Mouse (Mus musculus) CH12.LX (cell line): ENCODE data around the gene Plod3. TPM values are rescaled to one million over a fixed set of nuclear protein-coding genes. Genes with fewer than 3 reads are reported as not detected.

Experiments used
- DNase-seq: peaks from one replicate; pipeline ENCODE4 v3.0.0-alpha.2; 2013; ENCODE audit errors: extremely low read depth
- H3K27ac ChIP-seq: 2 replicates; pipeline ENCODE4 v1.5.1; 2012; ENCODE audit warnings: low read depth, mild to moderate bottlenecking, control low read depth, moderate library complexity; ENCODE audit not compliant: insufficient read depth
- H3K27me3 ChIP-seq: replicated peaks from 2 replicates; pipeline ENCODE3; 2012; ENCODE audit warnings: inconsistent platforms
- H3K36me3 ChIP-seq, 2 experiments: replicated peaks in 1 of 2; 2 replicates each; pipeline versions ENCODE3 to v1.6.1; 2012; ENCODE audit warnings: inconsistent platforms in 1 of 2, low read length in 1 of 2, mild to moderate bottlenecking in 1 of 2, mixed read lengths in 1 of 2, moderate library complexity in 1 of 2; ENCODE audit not compliant: control insufficient read depth in 1 of 2, insufficient read depth in 1 of 2
- H3K4me1 ChIP-seq, 2 experiments: 2 replicates each; pipeline ENCODE4 v1.6.1; 2012; ENCODE audit warnings: inconsistent platforms in 1 of 2, moderate library complexity in 1 of 2; ENCODE audit not compliant: insufficient read depth in 2 of 2, control insufficient read depth in 1 of 2
- H3K4me2 ChIP-seq: 2 replicates; pipeline ENCODE4 v1.6.1; 2012; ENCODE audit warnings: low read depth, mild to moderate bottlenecking, control low read depth; ENCODE audit not compliant: poor library complexity, insufficient read depth, severe bottlenecking
- H3K4me3 ChIP-seq, 3 experiments: fragments of 150-350 bp in 1 of 3; sonication (generic) in 1 of 3; replicated peaks in 1 of 3; 2 replicates each; pipeline versions ENCODE3 to v1.5.1; 2011 to 2012; ENCODE audit warnings: low read depth in 2 of 3, low read length in 2 of 3, mild to moderate bottlenecking in 2 of 3, moderate library complexity in 2 of 3, control low read depth in 1 of 3, improper control_type of control experiment in 1 of 3, inconsistent platforms in 1 of 3, mixed read lengths in 1 of 3; ENCODE audit not compliant: poor library complexity in 1 of 3
- H3K79me2 ChIP-seq: replicated peaks from 2 replicates; pipeline ENCODE4 v1.6.1; 2012; ENCODE audit warnings: mild to moderate bottlenecking, moderate library complexity; ENCODE audit not compliant: control insufficient read depth, poor library complexity, insufficient read depth, severe bottlenecking; ENCODE audit errors: extremely low read depth
- H3K9ac ChIP-seq: 2 replicates; pipeline ENCODE4 v1.6.1; 2012; ENCODE audit warnings: low read depth, mild to moderate bottlenecking, control low read depth, moderate library complexity; ENCODE audit not compliant: insufficient read depth
- H3K9me3 ChIP-seq: replicated peaks from 2 replicates; pipeline ENCODE3; 2012; ENCODE audit warnings: low read length, inconsistent platforms, mixed read lengths
- CHD1 ChIP-seq: IDR thresholded peaks from 2 replicates; pipeline ENCODE4 v1.6.1; 2012; ENCODE audit warnings: low read depth, low read length, improper control_type of control experiment, inconsistent platforms
- CHD2 ChIP-seq: IDR thresholded peaks from 2 replicates; pipeline ENCODE4 v1.6.1; 2011; ENCODE audit warnings: low read length, improper control_type of control experiment
- ETS1 ChIP-seq: conservative IDR thresholded peaks from 2 replicates; pipeline ENCODE4 v1.6.1; 2012; ENCODE audit warnings: low read depth, mild to moderate bottlenecking, inconsistent platforms, low read length, improper control_type of control experiment, moderate library complexity
- GABPA ChIP-seq: IDR thresholded peaks from 2 replicates; pipeline ENCODE4 v1.6.1; 2012; ENCODE audit warnings: low read depth, low read length, improper control_type of control experiment, inconsistent platforms; ENCODE audit not compliant: insufficient replicate concordance
- HCFC1 ChIP-seq: IDR thresholded peaks from 2 replicates; pipeline ENCODE4 v1.6.1; 2012; ENCODE audit warnings: low read depth, mild to moderate bottlenecking, inconsistent platforms, low read length, improper control_type of control experiment
- IRF4 ChIP-seq: IDR thresholded peaks from 2 replicates; pipeline ENCODE4 v1.6.1; 2014; ENCODE audit warnings: low read depth, mild to moderate bottlenecking, inconsistent platforms, low read length, improper control_type of control experiment
- JUND ChIP-seq: conservative IDR thresholded peaks from 2 replicates; pipeline ENCODE4 v1.6.1; 2011; ENCODE audit warnings: low read depth, low read length, improper control_type of control experiment
- MAX ChIP-seq: IDR thresholded peaks from 2 replicates; pipeline ENCODE4 v1.6.1; 2011; ENCODE audit warnings: low read length, improper control_type of control experiment
- MEF2A ChIP-seq: IDR thresholded peaks from 2 replicates; pipeline ENCODE4 v1.6.1; 2014; ENCODE audit warnings: low read depth, mild to moderate bottlenecking, inconsistent platforms, low read length, improper control_type of control experiment, borderline replicate concordance
- MXI1 ChIP-seq: IDR thresholded peaks from 2 replicates; pipeline ENCODE4 v1.6.1; 2011; ENCODE audit warnings: mild to moderate bottlenecking, low read depth, low read length, improper control_type of control experiment
- MYC ChIP-seq: IDR thresholded peaks from 2 replicates; pipeline ENCODE4 v1.6.1; 2011; ENCODE audit warnings: low read depth, mild to moderate bottlenecking, improper control_type of control experiment, low read length
- NRF1 ChIP-seq: IDR thresholded peaks from 2 replicates; pipeline ENCODE4 v1.6.1; 2014; ENCODE audit warnings: low read depth, mild to moderate bottlenecking, inconsistent platforms, low read length, improper control_type of control experiment, moderate library complexity
- PAX5 ChIP-seq: IDR thresholded peaks from 2 replicates; pipeline ENCODE4 v1.6.1; 2012; ENCODE audit warnings: low read length, inconsistent platforms, mixed read lengths
- RAD21 ChIP-seq: IDR thresholded peaks from 2 replicates; pipeline ENCODE4 v1.6.1; 2011; ENCODE audit warnings: low read depth, mild to moderate bottlenecking, low read length, improper control_type of control experiment, moderate library complexity
- RCOR1 ChIP-seq: conservative IDR thresholded peaks from 2 replicates; pipeline ENCODE4 v1.6.1; 2012; ENCODE audit warnings: low read depth, mild to moderate bottlenecking, inconsistent platforms, low read length, improper control_type of control experiment
- SIN3A ChIP-seq: IDR thresholded peaks from 2 replicates; pipeline ENCODE4 v1.6.1; 2012; ENCODE audit warnings: low read length, improper control_type of control experiment, inconsistent platforms
- SMC3 ChIP-seq: IDR thresholded peaks from 2 replicates; pipeline ENCODE4 v1.6.1; 2011; ENCODE audit warnings: low read depth, low read length, improper control_type of control experiment
- TCF12 ChIP-seq: IDR thresholded peaks from 2 replicates; pipeline ENCODE4 v1.6.1; 2014; ENCODE audit warnings: low read depth, mild to moderate bottlenecking, inconsistent platforms, low read length, improper control_type of control experiment
- UBTF ChIP-seq: IDR thresholded peaks from 2 replicates; pipeline ENCODE4 v1.6.1; 2012; ENCODE audit warnings: low read depth, mild to moderate bottlenecking, inconsistent platforms, low read length, improper control_type of control experiment, moderate library complexity
- USF2 ChIP-seq: conservative IDR thresholded peaks from 2 replicates; pipeline ENCODE4 v1.6.1; 2011; ENCODE audit warnings: low read depth, low read length, improper control_type of control experiment
- ZKSCAN1 ChIP-seq: IDR thresholded peaks from 2 replicates; pipeline ENCODE4 v1.6.1; 2012; ENCODE audit warnings: low read depth, inconsistent platforms, low read length, improper control_type of control experiment, borderline replicate concordance
- ZMIZ1 ChIP-seq: IDR thresholded peaks from 2 replicates; pipeline ENCODE4 v1.6.1; 2012; ENCODE audit warnings: low read depth, mild to moderate bottlenecking, inconsistent platforms, low read length, improper control_type of control experiment
- dilution Hi-C: fragments of 300-500 bp; cut with MboI; formaldehyde crosslinking; loops from 2 replicates; pipeline ENCODE4 v1.14.3; 2020; ENCODE audit warnings: low sequenced_read_pairs; ENCODE audit not compliant: extremely low pct_unique_long_range_greater_than_20kb, extremely low pct_ligation_motif_present
- in situ Hi-C: fragments of 300-500 bp; cut with MboI; formaldehyde crosslinking; loops from 3 replicates; pipeline ENCODE4 v1.14.3; 2019; ENCODE audit warnings: low sequenced_read_pairs, low pct_ligation_motif_present, low pct_unique_long_range_greater_than_20kb, mixed read lengths
- polyA plus RNA-seq: library from polyadenylated mRNA; unstranded; fragments of >175 nt; gene quantifications from 2 replicates; pipeline ENCODE4 v1.2.1, GENCODE M21; 2012; ENCODE audit warnings: low read depth; ENCODE audit not compliant: insufficient read length
- total RNA-seq, 2 experiments: library from RNA; depleted of rRNA; stranded (reverse); fragments of 300-350 nt in 1 of 2; fragments of >200 nt in 1 of 2; gene quantifications; 2 replicates each; pipeline ENCODE4 v1.2.3; 2012 to 2014

The Plod3 gene
- total and polyA plus RNA-seq, 3 experiments = 8.8 to 45.2 (median 23.6) TPM

- H3K27me3 ChIP-seq = no peaks in the 10 kb centered on the region
- dilution Hi-C loops = no loop called here
- no peak overlapping the region for H3K4me2 ChIP-seq
- no peaks in the 10 kb centered on the region for H3K9me3 ChIP-seq
- H3K36me3 ChIP-seq = peaks cover 1 to 19% of the 10 kb centered on the region in 2 experiments
- no peak overlapping the region for H3K27ac ChIP-seq
- H3K4me3 ChIP-seq = no peak overlapping the region
- TF ChIP-seq CHD1 (no peak), IRF4 (no peak), TCF12 (no peak), ETS1 (no peak), ZKSCAN1 (no peak), NRF1 (no peak)
- no peak for DNase-seq
- in situ Hi-C loops = no loop called here
- no peaks in the 10 kb centered on the region for H3K4me1 ChIP-seq
- H3K9ac ChIP-seq = no peak overlapping the region
- H3K79me2 ChIP-seq = no peaks in the 10 kb centered on the region
Observed at GRCm38 (mm10) chr5:136973670-136974069, 13.1 kb upstream of the Plod3 start.

- in situ Hi-C loops = no loop called here
- Histone ChIP-seq H3K27me3 (no peaks in the 10 kb centered on the region), H3K9ac (no peak overlapping the region), H3K79me2 (no peaks in the 10 kb centered on the region), H3K4me1 (no peaks in the 10 kb centered on the region), H3K36me3 (peaks cover 19 to 46% of the 10 kb centered on the region in 2 experiments), H3K27ac (no peak overlapping the region), H3K4me2 (no peak overlapping the region), H3K9me3 (no peaks in the 10 kb centered on the region), H3K4me3 (no peak overlapping the region)
- dilution Hi-C loops = no loop called here
- TF ChIP-seq ZMIZ1 (no peak), MXI1 (no peak), MYC (no peak), MEF2A (no peak), USF2 (no peak), RAD21 (no peak), TCF12 (no peak), JUND (no peak), NRF1 (no peak), SIN3A (no peak), UBTF (no peak), PAX5 (no peak), CHD2 (no peak), GABPA (no peak), RCOR1 (no peak), SMC3 (no peak), IRF4 (no peak), HCFC1 (no peak), MAX (no peak)
- DNase-seq = no peak
Observed at GRCm38 (mm10) chr5:136977769-136978168, 9.1 kb upstream of the Plod3 start.
